ENCODE assay signal across 8 mouse cellular contexts in genomic region chr13:49172971-49173596, GRCm38 (mm10). TPM values are rescaled to one million over a fixed set of nuclear protein-coding genes. Genes with fewer than 3 reads are reported as not detected.
DNase-seq lines count a peak whose midpoint lies in the region; ATAC-seq and TF ChIP-seq lines count a peak whose summit lies in the region.

No protein-coding gene starts in this region.

- in situ Hi-C loops in Patski (cut with MboI; ENCODE audit: low pct_unique_long_range_greater_than_20kb) = loop anchor here (5.0 kb wide), 1 partner anchor 521 kb away; no protein-coding TSS in a partner anchor

- no peak overlapping the region for H3K27ac ChIP-seq in hindbrain, embryonic 13.5 days

- H3K9ac ChIP-seq in hindbrain, embryonic 13.5 days = no peak overlapping the region

- no peaks in the 10 kb centered on the region for H3K36me3 ChIP-seq in hindbrain, embryonic 13.5 days

- no peak overlapping the region for H3K4me2 ChIP-seq in hindbrain, embryonic 13.5 days

- H3K27me3 ChIP-seq in Patski = no peaks in the 10 kb centered on the region
- H3K27me3 ChIP-seq in hindbrain, embryonic 13.5 days = no peaks in the 10 kb centered on the region

- ATAC-seq in Patski = peak; percentile 56
- 0 out of 2 replicates have a peak, but pooled peaks have one; percentile 65 for ATAC-seq in hindbrain, embryonic 13.5 days (ENCODE audit: low FRiP score)

- no peak for DNase-seq in Patski (ENCODE audit: low read depth, low spot score)
- DNase-seq in cerebellum, postnatal 10 days = peak; percentile 94
- DNase-seq in frontal cortex, postnatal 14 days (ENCODE audit: low spot score in 2 of 2) = peak; percentile 75 to 87
- peak; percentile 89 to 98 for DNase-seq in layer of hippocampus, postnatal 25 days (ENCODE audit: extremely low spot score in 1 of 2, low spot score in 1 of 2)
- DNase-seq in lung, postnatal 14 days = peak; percentile 96
- DNase-seq in retina, adult 2 months (ENCODE audit: low read depth, low spot score) = peak; percentile 68
- peak; percentile 81 for DNase-seq in thymus, postnatal 25 days

- CTCF ChIA-PET in Patski (lab: Charles Lee) = interaction anchor here (0.8 to 1.4 kb wide), 8 partner anchors 12 to 521 kb away, joined by 3 to 5 read pairs (median 3); partner anchors contain the start of gene Ninj1

- 8% methylated on average over 12 of the region's 12 CpGs for WGBS in hindbrain, embryonic 13.5 days

- 0 out of 2 replicates have a peak, but pooled peaks cover 2% of the 10 kb centered on the region for H3K4me1 ChIP-seq in hindbrain, embryonic 13.5 days (replicated peaks)

- POLR2A ChIA-PET in Patski (lab: Charles Lee) = interaction anchor here (0.6 kb wide), 1 partner anchor 177 kb away, joined by 6 read pairs; no protein-coding TSS in a partner anchor

- H3K9me3 ChIP-seq in hindbrain, embryonic 13.5 days = no peaks in the 10 kb centered on the region

- H3K4me3 ChIP-seq in hindbrain, embryonic 13.5 days = no peak overlapping the region

- TF ChIP-seq CTCF in Patski (IDR thresholded peaks at IDR 0.05) = no peak

RNA-seq across cellular contexts. Expression of gene Ninj1, which starts 14.2 kb away (rescaled TPM):
- 106 TPM for polyA plus RNA-seq in Patski (2021)
- 19.3 and 19.9 TPM in 2 replicates for polyA plus RNA-seq in hindbrain, embryonic 13.5 days (2015; fragmentation: Nextera tagmentation; extraction: Ambion mirVana)
- 10 to 100 TPM; 23.6 to 25.1 TPM for total RNA-seq in layer of hippocampus, postnatal 25 days (2021)

RNA-seq across cellular contexts. Expression of gene Wnk2, which starts 25.3 kb away (rescaled TPM):
- polyA plus RNA-seq in Patski (2021) = 1.8 TPM
- polyA plus RNA-seq in hindbrain, embryonic 13.5 days (2015; fragmentation: Nextera tagmentation; extraction: Ambion mirVana) = 20.3 and 20.7 TPM in 2 replicates
- total RNA-seq in layer of hippocampus, postnatal 25 days (2021) = 10 to 100 TPM; 88.2 to 98.9 TPM

RNA-seq across cellular contexts. Expression of gene Card19, which starts 42.8 kb away (rescaled TPM):
- 58.9 TPM for polyA plus RNA-seq in Patski (2021)
- 27.2 and 31.3 TPM in 2 replicates for polyA plus RNA-seq in hindbrain, embryonic 13.5 days (2015; fragmentation: Nextera tagmentation; extraction: Ambion mirVana)
- 10 to 100 TPM; 14.7 to 16.2 TPM for total RNA-seq in layer of hippocampus, postnatal 25 days (2021)
